Mouse (Mus musculus): ENCODE measurements around the gene Wipi2. TPM values are rescaled to one million over a fixed set of nuclear protein-coding genes. Genes with fewer than 3 reads are reported as not detected.

Wipi2 gene
- total RNA-seq, 1 experiment = 62.4 TPM

- Histone ChIP-seq H3K27ac (ENCODE audit: insufficient read depth, low read depth, low read length, poor library complexity, severe bottlenecking) (no peak overlapping the region), H3K36me3 (ENCODE audit: control insufficient read depth, insufficient read depth, low read length, poor library complexity, severe bottlenecking) (peaks cover 21% of the 10 kb centered on the region), H3K4me1 (ENCODE audit: control insufficient read depth in 2 of 2, insufficient read depth in 2 of 2, low read length in 2 of 2, poor library complexity in 1 of 2) (peaks cover 1 to 26% of the 10 kb centered on the region in 2 experiments; a peak in 1 of 4 replicates), H3K9me3 (ENCODE audit: control insufficient read depth, insufficient read depth, low read depth, low read length) (no peaks in the 10 kb centered on the region), H3K4me3 (ENCODE audit: insufficient read depth in 1 of 2, low read depth in 1 of 2, low read length in 2 of 2, poor library complexity in 1 of 2, severe bottlenecking in 1 of 2) (no peak overlapping the region), H3K9ac (ENCODE audit: insufficient read depth, low read depth, low read length, poor library complexity, severe bottlenecking) (no peak overlapping the region)
- TF ChIP-seq CHD2 (IDR thresholded peaks at IDR 0.05; ENCODE audit: low read depth, low read length) = no peak
- TF ChIP-seq ZNF384 (IDR thresholded peaks at IDR 0.05; ENCODE audit: low read depth, low read length) = no peak
- no peak for TF ChIP-seq MAFK (IDR thresholded peaks at IDR 0.05; ENCODE audit: insufficient read depth, low read depth, low read length)
- no peak for TF ChIP-seq ZC3H11A (IDR thresholded peaks at IDR 0.05; ENCODE audit: borderline replicate concordance, low read depth, low read length)
- no peak for TF ChIP-seq HCFC1 (IDR thresholded peaks at IDR 0.05; ENCODE audit: borderline replicate concordance, insufficient read depth, low read length)
- in situ Hi-C loops (cut with MboI; ENCODE audit: low sequenced_read_pairs in 2 of 2, unreplicated experiment in 2 of 2) = no loop called here
- no peak for DNase-seq (ENCODE audit: low read depth, low spot score)
Measured at GRCm38 (mm10) chr5:142652266-142652665, 24.8 kb downstream of the Wipi2 start.

- Histone ChIP-seq H3K27ac (ENCODE audit: insufficient read depth, low read depth, low read length, poor library complexity, severe bottlenecking) (no peak overlapping the region), H3K4me3 (ENCODE audit: insufficient read depth in 1 of 2, low read depth in 1 of 2, low read length in 2 of 2, poor library complexity in 1 of 2, severe bottlenecking in 1 of 2) (no peak overlapping the region), H3K9me3 (ENCODE audit: control insufficient read depth, insufficient read depth, low read depth, low read length) (no peaks in the 10 kb centered on the region), H3K36me3 (ENCODE audit: control insufficient read depth, insufficient read depth, low read length, poor library complexity, severe bottlenecking) (peaks cover 79% of the 10 kb centered on the region), H3K9ac (ENCODE audit: insufficient read depth, low read depth, low read length, poor library complexity, severe bottlenecking) (no peak overlapping the region), H3K4me1 (ENCODE audit: control insufficient read depth in 2 of 2, insufficient read depth in 2 of 2, low read length in 2 of 2, poor library complexity in 1 of 2) (peaks cover 0 to 14% of the 10 kb centered on the region in 2 experiments; a peak in 1 of 4 replicates)
- in situ Hi-C loops (cut with MboI; ENCODE audit: low sequenced_read_pairs in 2 of 2, unreplicated experiment in 2 of 2) = no loop called here
- DNase-seq (ENCODE audit: low read depth, low spot score) = no peak
- TF ChIP-seq HCFC1 (IDR thresholded peaks at IDR 0.05; ENCODE audit: borderline replicate concordance, insufficient read depth, low read length) = no peak
- TF ChIP-seq ZNF384 (IDR thresholded peaks at IDR 0.05; ENCODE audit: low read depth, low read length) = no peak
- TF ChIP-seq MAFK (IDR thresholded peaks at IDR 0.05; ENCODE audit: insufficient read depth, low read depth, low read length) = no peak
- no peak for TF ChIP-seq ZC3H11A (IDR thresholded peaks at IDR 0.05; ENCODE audit: borderline replicate concordance, low read depth, low read length)
- no peak for TF ChIP-seq CHD2 (IDR thresholded peaks at IDR 0.05; ENCODE audit: low read depth, low read length)
Measured at GRCm38 (mm10) chr5:142660656-142661434, 33.3 kb downstream of the Wipi2 start.

- Histone ChIP-seq H3K4me3 (ENCODE audit: insufficient read depth in 1 of 2, low read depth in 1 of 2, low read length in 2 of 2, poor library complexity in 1 of 2, severe bottlenecking in 1 of 2) (no peak overlapping the region), H3K27ac (ENCODE audit: insufficient read depth, low read depth, low read length, poor library complexity, severe bottlenecking) (peak overlapping the region; percentile 94), H3K4me1 (ENCODE audit: control insufficient read depth in 2 of 2, insufficient read depth in 2 of 2, low read length in 2 of 2, poor library complexity in 1 of 2) (peaks cover 12 to 40% of the 10 kb centered on the region in 2 experiments), H3K9ac (ENCODE audit: insufficient read depth, low read depth, low read length, poor library complexity, severe bottlenecking) (no peak overlapping the region), H3K36me3 (ENCODE audit: control insufficient read depth, insufficient read depth, low read length, poor library complexity, severe bottlenecking) (peaks cover 40% of the 10 kb centered on the region), H3K9me3 (ENCODE audit: control insufficient read depth, insufficient read depth, low read depth, low read length) (no peaks in the 10 kb centered on the region)
- in situ Hi-C loops (cut with MboI; ENCODE audit: low sequenced_read_pairs in 2 of 2, unreplicated experiment in 2 of 2) = no loop called here
- DNase-seq (ENCODE audit: low read depth, low spot score) = peak; percentile 46
- TF ChIP-seq HCFC1 (IDR thresholded peaks at IDR 0.05; ENCODE audit: borderline replicate concordance, insufficient read depth, low read length) = no peak
- TF ChIP-seq ZNF384 (IDR thresholded peaks at IDR 0.05; ENCODE audit: low read depth, low read length) = no peak
- TF ChIP-seq CHD2 (IDR thresholded peaks at IDR 0.05; ENCODE audit: low read depth, low read length) = no peak
- no peak for TF ChIP-seq ZC3H11A (IDR thresholded peaks at IDR 0.05; ENCODE audit: borderline replicate concordance, low read depth, low read length)
- no peak for TF ChIP-seq MAFK (IDR thresholded peaks at IDR 0.05; ENCODE audit: insufficient read depth, low read depth, low read length)
Measured at GRCm38 (mm10) chr5:142667921-142668320, 40.4 kb downstream of the Wipi2 start.

GRCm38 (mm10) chr5:142668556-142669263 lies 41.2 kb downstream of the Wipi2 start:
- Histone ChIP-seq H3K36me3 (ENCODE audit: control insufficient read depth, insufficient read depth, low read length, poor library complexity, severe bottlenecking) (peaks cover 35% of the 10 kb centered on the region), H3K4me1 (ENCODE audit: control insufficient read depth in 2 of 2, insufficient read depth in 2 of 2, low read length in 2 of 2, poor library complexity in 1 of 2) (peaks cover 12 to 42% of the 10 kb centered on the region in 2 experiments), H3K9ac (ENCODE audit: insufficient read depth, low read depth, low read length, poor library complexity, severe bottlenecking) (peak overlapping the region; percentile 43), H3K27ac (ENCODE audit: insufficient read depth, low read depth, low read length, poor library complexity, severe bottlenecking) (peak overlapping the region; percentile 94), H3K9me3 (ENCODE audit: control insufficient read depth, insufficient read depth, low read depth, low read length) (no peaks in the 10 kb centered on the region), H3K4me3 (ENCODE audit: insufficient read depth in 1 of 2, low read depth in 1 of 2, low read length in 2 of 2, poor library complexity in 1 of 2, severe bottlenecking in 1 of 2) (peak overlapping the region in 1 of 2 experiments; percentile 8; a peak in 1 of 4 replicates)
- DNase-seq (ENCODE audit: low read depth, low spot score) = no peak
- in situ Hi-C loops (cut with MboI; ENCODE audit: low sequenced_read_pairs in 2 of 2, unreplicated experiment in 2 of 2) = no loop called here
- TF ChIP-seq CHD2 (IDR thresholded peaks at IDR 0.05; ENCODE audit: low read depth, low read length) = no peak
- TF ChIP-seq ZNF384 (IDR thresholded peaks at IDR 0.05; ENCODE audit: low read depth, low read length) = no peak
